Mouse (Mus musculus) heart, postnatal 0 days (tissue): ENCODE data around the gene Duox1.

ENCODE experiments used
- CTCF ChIP-seq: IDR thresholded peaks from 2 replicates; pipeline ENCODE4 v1.5.1; 2016; ENCODE audit warnings: antibody characterized with exemption, control low read depth, low read depth
- EP300 ChIP-seq: IDR thresholded peaks from 2 replicates; pipeline ENCODE4 v1.6.1; 2016; ENCODE audit warnings: antibody characterized with exemption, low read depth

DNA sequence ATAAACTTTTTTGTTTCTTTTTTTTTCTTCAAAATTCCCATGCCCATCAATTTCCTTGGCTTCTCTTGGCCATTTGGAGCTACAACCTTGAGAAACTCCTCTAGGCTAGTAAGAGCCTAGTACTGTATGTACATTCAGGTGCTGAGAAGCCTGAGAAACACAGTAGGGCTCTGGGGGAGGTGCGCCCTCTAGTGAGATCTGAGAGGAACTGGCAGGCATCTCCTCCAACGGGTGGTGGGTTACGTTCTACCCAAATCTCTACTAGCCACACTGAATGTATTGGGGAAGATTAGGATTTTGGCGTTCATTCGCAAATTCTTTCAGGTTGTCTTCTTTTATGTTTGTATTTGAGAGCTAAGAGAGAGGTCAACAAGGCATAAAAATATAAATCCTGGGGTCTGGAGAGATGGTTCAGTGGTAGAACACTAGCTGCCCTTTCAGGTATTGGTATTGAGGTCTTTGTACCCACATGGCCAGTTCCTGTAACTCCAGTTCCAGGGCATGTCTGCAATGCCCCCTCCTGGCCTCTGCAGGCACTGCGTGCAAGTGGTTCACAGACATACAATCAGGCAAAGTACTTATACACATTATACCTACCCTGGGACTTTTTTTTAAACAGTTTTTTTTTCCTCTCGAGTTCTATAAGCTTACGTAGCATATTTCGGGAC, 12.8 kb upstream of the Duox1 start:
- TF ChIP-seq EP300, result no peak
- TF ChIP-seq CTCF, result peak; percentile 74
